Mouse (Mus musculus) megakaryocyte progenitor cell, adult 5-6 weeks (primary cell): Measurements from ENCODE around the gene Atr. TPM values are rescaled to one million over a fixed set of nuclear protein-coding genes. Genes with fewer than 3 reads are reported as not detected.
A peak's percentile ranks its signal among the peaks of the same experiment; 100 is the strongest.

Experiments
- ATAC-seq: replicated peaks from 2 replicates; pipeline ENCODE4 v1.8.0; 2016; ENCODE audit warnings: mild to moderate bottlenecking, moderate TSS enrichment, inconsistent platforms; ENCODE audit not compliant: poor library complexity
- total RNA-seq, 2 experiments: library from RNA; stranded (forward) in 1 of 2; stranded (reverse) in 1 of 2; fragments of 157-497, 149-512 nt in 1 of 2; fragments of 200-1000 nt in 1 of 2; gene quantifications; 2 replicates each; pipeline versions ENCODE4 v1.2.3 to v1.2.4; 2015 to 2017

The Atr gene
- total RNA-seq (2015) (30.8 and 45.1 TPM in 2 replicates), total RNA-seq (2017) (34.3 and 56.1 TPM in 2 replicates)

- ATAC-seq = peak; percentile 91
These were observed at the start of gene Atr for GRCm38 (mm10) chr9:95857414-95858026. TSS of gene Atr (plus strand) at chr9:95857597.

DNA sequence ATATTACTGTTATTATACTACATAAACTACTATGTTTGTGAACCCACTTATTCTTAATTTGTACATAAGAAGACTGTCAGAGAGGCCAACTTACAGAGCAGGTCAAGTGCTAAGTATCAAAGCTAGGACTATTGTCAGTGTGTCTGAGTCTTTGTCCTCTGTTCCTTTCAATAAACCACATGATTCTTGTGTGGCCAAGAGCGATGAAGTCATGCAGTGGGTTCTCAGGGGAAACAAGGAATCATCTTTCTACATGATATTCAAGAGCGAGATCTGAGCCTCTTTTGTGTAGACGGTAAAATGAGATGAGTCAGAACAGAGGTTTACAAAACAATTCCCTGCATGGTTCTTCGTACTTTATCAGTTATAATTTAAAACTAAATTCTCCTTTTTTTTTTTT is 47.8 kb upstream of the Atr start:
- ATAC-seq = no peak

- ATAC-seq = no peak
These were observed 45.6 kb upstream of the Atr start for GRCm38 (mm10) chr9:95811817-95812216.

GRCm38 (mm10) chr9:95813721-95814531 is 43.5 kb upstream of the Atr start:
- no peak for ATAC-seq

GRCm38 (mm10) chr9:95815015-95815673 is 42.3 kb upstream of the Atr start:
- no peak for ATAC-seq

- ATAC-seq = no peak
These were observed 41.7 kb upstream of the Atr start for GRCm38 (mm10) chr9:95815706-95816105.

DNA sequence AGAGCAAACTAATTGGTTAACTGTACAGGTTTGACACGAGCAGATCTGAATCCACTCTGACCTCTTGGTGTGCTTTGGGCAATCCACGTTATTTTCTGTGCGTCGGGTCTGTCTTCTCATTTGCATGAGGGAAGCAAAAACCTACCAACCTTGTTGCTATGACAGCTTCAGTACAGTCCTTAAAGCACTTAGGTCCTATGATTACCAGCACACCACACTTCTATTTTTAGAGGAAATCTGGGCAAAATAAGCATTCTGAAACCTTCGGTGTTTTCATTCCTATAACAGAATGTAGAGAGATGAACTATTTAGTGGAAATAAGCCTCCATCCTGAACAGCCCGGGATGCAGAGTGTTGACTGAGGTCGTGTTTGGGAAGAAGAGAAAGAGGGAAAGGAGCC is 34.9 kb upstream of the Atr start:
- no peak for ATAC-seq

DNA sequence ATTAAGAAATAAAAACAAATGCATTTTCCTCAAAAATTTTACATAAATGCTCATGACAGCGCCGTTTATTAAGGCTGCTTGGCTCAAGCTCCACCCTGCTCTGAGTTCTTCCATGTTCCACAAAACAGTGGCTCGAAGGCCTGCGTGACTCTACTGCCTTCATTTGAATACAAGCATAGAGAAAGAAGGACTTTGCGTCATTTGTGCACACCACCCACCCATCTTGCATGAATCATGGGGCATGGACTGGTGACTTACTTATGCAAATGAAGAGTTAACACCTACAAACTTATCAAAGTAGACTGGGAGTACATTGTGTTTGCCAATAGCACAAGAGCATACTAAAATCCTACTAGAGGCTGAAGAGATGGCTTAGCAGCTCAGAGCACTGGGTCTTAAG is 29.8 kb upstream of the Atr start:
- no peak for ATAC-seq

DNA sequence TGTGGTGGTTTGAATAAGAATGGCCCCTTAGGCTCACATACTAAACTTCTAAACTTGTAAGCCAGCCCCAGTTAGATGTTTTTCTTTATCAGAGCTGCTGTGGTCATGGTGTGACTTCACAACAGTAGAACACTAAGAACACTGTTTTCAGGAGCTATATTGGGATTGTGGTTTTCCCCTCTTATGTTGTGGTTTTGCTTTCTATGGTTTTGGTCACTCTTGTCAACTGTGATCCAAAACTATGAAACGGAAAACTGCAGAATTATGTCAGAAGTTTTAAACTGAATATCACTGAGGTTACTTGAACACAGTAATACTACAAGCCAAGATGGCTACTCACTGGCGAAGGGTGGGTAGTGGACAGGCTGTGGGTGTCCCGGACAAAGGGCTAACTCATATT is 24.6 kb upstream of the Atr start:
- peak; percentile 57 for ATAC-seq

GRCm38 (mm10) chr9:95834799-95835198 is 22.6 kb upstream of the Atr start:
- peak; percentile 35; the same call in 1 of the 2 replicates for ATAC-seq

GRCm38 (mm10) chr9:95835741-95836140 is 21.7 kb upstream of the Atr start:
- no peak for ATAC-seq

GRCm38 (mm10) chr9:95839424-95839823 is 18.0 kb upstream of the Atr start:
- ATAC-seq = no peak

- ATAC-seq = peak; percentile 87
These were observed 12.5 kb upstream of the Atr start, which contains the start of gene Pls1 for GRCm38 (mm10) chr9:95844825-95845460. TSS of gene Pls1 (minus strand) at chr9:95845311.

DNA sequence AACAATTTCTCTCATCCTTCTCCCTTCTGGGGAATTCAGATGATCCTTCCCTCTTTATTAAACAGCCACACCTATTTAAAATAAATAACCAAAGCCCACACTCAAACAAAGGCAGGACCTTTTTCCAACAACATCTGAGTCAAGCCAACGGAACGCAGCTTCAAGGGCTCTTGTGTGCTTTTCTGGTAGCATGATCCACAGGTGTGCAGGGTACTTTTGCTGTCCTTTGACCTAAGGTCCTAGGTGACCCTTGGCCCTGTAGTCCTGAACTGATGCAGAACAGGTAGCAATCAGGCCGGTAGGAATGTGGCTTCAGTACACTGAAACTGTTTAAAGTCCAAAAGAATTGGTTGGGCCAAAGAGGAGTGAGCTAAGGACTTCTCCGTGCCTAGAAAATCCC is 11.7 kb upstream of the Atr start:
- ATAC-seq = no peak

GRCm38 (mm10) chr9:95851671-95852070 is 5.7 kb upstream of the Atr start:
- no peak for ATAC-seq

GRCm38 (mm10) chr9:95852896-95853295 is 4.5 kb upstream of the Atr start:
- ATAC-seq = peak; percentile 71

- ATAC-seq = no peak
These were observed 2.5 kb upstream of the Atr start for GRCm38 (mm10) chr9:95854891-95855290.

- no peak for ATAC-seq
These were observed 1.4 kb upstream of the Atr start for GRCm38 (mm10) chr9:95856004-95856403.

- ATAC-seq = peak; percentile 67
These were observed 702 bp downstream of the Atr start for GRCm38 (mm10) chr9:95858027-95858570.

GRCm38 (mm10) chr9:95878246-95878645 is 20.8 kb downstream of the Atr start:
- no peak for ATAC-seq

GRCm38 (mm10) chr9:95882751-95883150 is 25.4 kb downstream of the Atr start:
- no peak for ATAC-seq
